Mouse (Mus musculus) neural tube, embryonic 11.5 days (tissue): Measurements from ENCODE around the gene 1700001C19Rik. TPM values are rescaled to one million over a fixed set of nuclear protein-coding genes. Genes with fewer than 3 reads are reported as not detected.

ENCODE experiments used
- ATAC-seq: fragments of 200-750 bp; cut with Nextera tagmentation; 2 replicates; pipeline ENCODE4 v1.8.0; 2017; ENCODE audit warnings: moderate number of reproducible peaks, mild to moderate bottlenecking, moderate TSS enrichment, moderate library complexity; ENCODE audit not compliant: insufficient read depth, low FRiP score, low TSS enrichment
- DNase-seq: peaks from one replicate; pipeline ENCODE4 v3.0.0-alpha.2; 2015; ENCODE audit warnings: low spot score
- H3K27ac ChIP-seq: fragments of 300-500 bp; sonication (generic); 2 replicates; pipeline ENCODE4 v1.5.1; 2014; ENCODE audit warnings: low read depth, mild to moderate bottlenecking, low read length
- H3K27me3 ChIP-seq: fragments of 300-500 bp; sonication (generic); 2 replicates; pipeline ENCODE4 v1.6.1; 2014; ENCODE audit warnings: mild to moderate bottlenecking, low read length, mixed read lengths; ENCODE audit not compliant: control insufficient read depth, insufficient read depth
- H3K36me3 ChIP-seq: fragments of 300-500 bp; sonication (generic); 2 replicates; pipeline ENCODE4 v1.6.1; 2014; ENCODE audit warnings: mild to moderate bottlenecking, low read length, moderate library complexity, mixed read lengths; ENCODE audit not compliant: control insufficient read depth, insufficient read depth
- H3K4me1 ChIP-seq: fragments of 300-500 bp; sonication (generic); 2 replicates; pipeline ENCODE4 v1.6.1; 2014; ENCODE audit warnings: low read length, mixed read lengths; ENCODE audit not compliant: control insufficient read depth, insufficient read depth
- H3K4me2 ChIP-seq: fragments of 300-500 bp; sonication (generic); 2 replicates; pipeline ENCODE4 v1.6.1; 2014; ENCODE audit warnings: low read depth, mild to moderate bottlenecking, moderate library complexity
- H3K4me3 ChIP-seq: fragments of 300-500 bp; sonication (generic); 2 replicates; pipeline ENCODE4 v1.5.1; 2014; ENCODE audit warnings: low read depth, low read length
- H3K9ac ChIP-seq: fragments of 300-500 bp; sonication (generic); 2 replicates; pipeline ENCODE4 v1.6.1; 2014; ENCODE audit warnings: mild to moderate bottlenecking, low read length
- H3K9me3 ChIP-seq: fragments of 300-500 bp; sonication (generic); 2 replicates; pipeline ENCODE4 v1.6.1; 2016; ENCODE audit warnings: low read length; ENCODE audit not compliant: control insufficient read depth
- WGBS: fragments of 180-500 bp; shearing (Covaris S2); extraction: QIAGEN DNeasy Blood & Tissue Kit; methylation state at CpG from one replicate; pipeline ENCODE4 v1.1.7; 2014; 5-methylcytosine and 5-hydroxymethylcytosine counted together
- polyA plus RNA-seq: library from polyadenylated mRNA; unstranded; fragments of >200 nt; fragmentation: Nextera tagmentation; extraction: Ambion mirVana; gene quantifications from 2 replicates; pipeline ENCODE4 v1.2.1, GENCODE M21; 2014

The 1700001C19Rik gene
- polyA plus RNA-seq, 1 experiment from 2014 or later = 0.37 TPM

DNA sequence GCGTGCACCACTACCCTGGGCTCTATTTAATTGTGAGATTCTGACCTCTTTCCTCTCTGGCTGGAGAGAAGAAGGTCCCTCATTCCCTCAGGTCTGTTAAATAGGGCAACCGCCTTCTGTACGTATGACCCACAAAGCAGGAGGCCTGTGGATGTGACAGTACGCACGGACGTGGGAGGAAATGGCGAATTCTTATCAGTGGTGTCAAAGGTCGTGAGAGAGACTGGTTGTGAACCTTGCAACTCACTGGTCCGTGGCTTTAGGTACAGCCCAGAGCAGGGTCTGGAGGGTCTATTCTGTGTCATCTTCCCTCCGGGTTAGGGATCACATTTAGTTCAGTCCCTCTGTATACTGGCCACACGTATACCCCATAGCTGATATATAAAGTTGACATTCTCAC is 8.3 kb upstream of the 1700001C19Rik start:
- Histone ChIP-seq H3K4me2 (no peak overlapping the region), H3K9me3 (no peaks in the 10 kb centered on the region), H3K4me1 (no peaks in the 10 kb centered on the region), H3K27me3 (no peaks in the 10 kb centered on the region), H3K9ac (no peak overlapping the region), H3K4me3 (no peak overlapping the region), H3K36me3 (no peaks in the 10 kb centered on the region), H3K27ac (no peak overlapping the region)
- WGBS = 87% methylated on average over 11 of the region's 11 CpGs
- DNase-seq (no peak), ATAC-seq (no peak)

DNA sequence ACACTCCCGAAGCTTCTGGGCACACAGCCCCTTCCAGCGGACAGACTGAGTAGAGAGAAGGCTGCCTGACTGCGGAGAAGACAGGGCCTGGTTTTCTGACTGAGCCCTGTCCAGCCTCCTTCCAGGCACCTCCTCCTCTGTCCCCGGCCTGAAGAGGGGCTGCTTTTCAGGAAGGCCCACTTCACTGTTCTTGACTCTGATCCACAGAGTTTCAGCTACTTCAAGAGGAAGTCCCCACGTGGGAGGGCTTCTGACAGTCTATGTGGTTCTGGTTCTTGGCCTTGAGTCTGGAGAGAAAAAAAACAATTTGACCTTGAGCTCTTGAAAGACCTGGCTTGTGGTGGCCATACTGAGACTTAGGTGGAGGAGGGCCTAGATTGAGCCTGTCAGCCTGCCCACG is 6.9 kb upstream of the 1700001C19Rik start:
- Histone ChIP-seq H3K36me3 (no peaks in the 10 kb centered on the region), H3K9me3 (no peaks in the 10 kb centered on the region), H3K4me2 (no peak overlapping the region), H3K9ac (no peak overlapping the region), H3K4me3 (no peak overlapping the region), H3K4me1 (no peaks in the 10 kb centered on the region), H3K27ac (no peak overlapping the region), H3K27me3 (peaks cover 2% of the 10 kb centered on the region; the same call in 1 of the 2 replicates)
- DNase-seq (no peak), ATAC-seq (no peak)
- WGBS = 82% methylated on average over 6 of the region's 6 CpGs

DNA sequence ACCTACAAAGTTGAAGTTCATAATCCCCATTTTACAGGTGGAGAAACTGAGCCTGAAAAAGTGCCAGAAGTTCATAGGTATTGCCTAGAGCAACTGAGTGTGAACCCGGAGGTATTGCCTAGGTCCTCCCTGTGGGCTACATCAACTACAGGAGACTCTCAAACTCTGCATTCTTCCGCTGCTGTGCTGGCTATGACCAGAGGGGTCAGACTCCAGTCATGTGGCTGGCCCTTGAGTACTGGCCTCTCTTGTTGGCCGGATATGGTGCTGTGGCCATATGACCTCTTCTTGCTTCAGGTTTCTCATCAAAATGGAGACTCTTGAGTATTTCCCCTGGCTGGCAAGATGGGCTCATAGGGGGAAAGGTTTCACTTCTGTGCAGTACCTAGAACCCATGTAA is 5.1 kb upstream of the 1700001C19Rik start:
- Histone ChIP-seq H3K4me2 (no peak overlapping the region), H3K4me3 (no peak overlapping the region), H3K9me3 (no peaks in the 10 kb centered on the region), H3K27me3 (peaks cover 19% of the 10 kb centered on the region), H3K9ac (no peak overlapping the region), H3K27ac (no peak overlapping the region), H3K36me3 (no peaks in the 10 kb centered on the region), H3K4me1 (no peaks in the 10 kb centered on the region)
- DNase-seq (no peak), ATAC-seq (no peak)
- WGBS = 83% methylated on average over 3 of the region's 3 CpGs

DNA sequence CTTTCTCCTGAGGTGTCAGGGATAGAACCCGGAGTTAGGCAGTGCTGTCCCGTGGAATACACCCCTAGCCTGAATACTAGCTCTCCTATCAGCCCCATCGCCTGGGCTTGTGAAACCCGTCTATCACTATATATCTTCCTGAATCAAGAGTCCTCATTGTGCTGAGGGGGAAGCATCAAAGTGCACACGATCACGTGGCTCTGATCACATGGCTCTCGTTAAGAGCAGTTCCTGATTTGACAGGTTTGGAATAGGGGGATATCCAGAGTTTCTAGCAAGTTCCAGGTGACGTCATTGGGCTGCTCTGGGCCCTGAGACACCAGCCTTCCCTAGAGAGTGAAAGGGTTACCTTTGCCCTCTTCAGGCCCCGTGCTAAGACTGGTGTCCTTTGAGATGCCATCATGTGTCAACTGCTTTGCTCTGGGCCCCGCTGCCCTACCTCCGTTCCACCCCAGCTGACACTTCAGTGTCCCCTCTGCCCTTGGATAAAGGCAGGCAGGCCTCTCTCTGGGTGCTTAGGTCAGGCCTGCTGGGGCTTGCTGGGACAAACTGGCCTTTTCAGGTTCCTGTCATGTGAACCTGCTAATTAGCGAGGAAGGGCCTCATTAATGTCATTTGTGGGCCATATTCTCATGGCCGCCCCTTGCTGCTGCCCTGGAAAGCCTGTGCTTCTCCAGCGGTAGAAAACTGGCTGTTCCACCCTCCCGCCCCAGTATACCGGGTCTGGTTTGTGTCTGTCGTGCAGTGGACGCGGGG is 4.3 kb upstream of the 1700001C19Rik start:
- DNase-seq (no peak), ATAC-seq (no peak)
- H3K36me3 ChIP-seq = no peaks in the 10 kb centered on the region
- H3K4me2 ChIP-seq = no peak overlapping the region
- WGBS = 77% methylated on average over 19 of the region's 19 CpGs
- peaks cover 2% of the 10 kb centered on the region; the same call in 1 of the 2 replicates for H3K4me1 ChIP-seq
- no peaks in the 10 kb centered on the region for H3K9me3 ChIP-seq
- H3K27ac ChIP-seq = no peak overlapping the region
- H3K27me3 ChIP-seq = peaks cover 27% of the 10 kb centered on the region
- no peak overlapping the region for H3K9ac ChIP-seq
- H3K4me3 ChIP-seq = no peak overlapping the region

GRCm38 (mm10) chr17:47440359-47440890 is 3.2 kb upstream of the 1700001C19Rik start:
- H3K36me3 ChIP-seq = no peaks in the 10 kb centered on the region
- no peak overlapping the region for H3K4me3 ChIP-seq
- H3K4me2 ChIP-seq = no peak overlapping the region
- DNase-seq = peak; percentile 21
- peaks cover 4% of the 10 kb centered on the region; the same call in 1 of the 2 replicates for H3K4me1 ChIP-seq
- H3K27me3 ChIP-seq = peaks cover 35% of the 10 kb centered on the region
- WGBS = 7% methylated on average over 9 of the region's 9 CpGs
- no peak overlapping the region for H3K9ac ChIP-seq
- no peak overlapping the region for H3K27ac ChIP-seq
- ATAC-seq = no peak
- no peaks in the 10 kb centered on the region for H3K9me3 ChIP-seq

- Histone ChIP-seq H3K4me1 (peaks cover 4% of the 10 kb centered on the region; the same call in 1 of the 2 replicates), H3K27ac (no peak overlapping the region), H3K4me3 (no peak overlapping the region), H3K4me2 (no peak overlapping the region), H3K9me3 (no peaks in the 10 kb centered on the region), H3K27me3 (peaks cover 37% of the 10 kb centered on the region), H3K9ac (no peak overlapping the region), H3K36me3 (no peaks in the 10 kb centered on the region)
- DNase-seq (no peak), ATAC-seq (no peak)
- 38% methylated on average over 9 of the region's 9 CpGs for WGBS
Measured at GRCm38 (mm10) chr17:47439396-47440028, 2.3 kb upstream of the 1700001C19Rik start.

DNA sequence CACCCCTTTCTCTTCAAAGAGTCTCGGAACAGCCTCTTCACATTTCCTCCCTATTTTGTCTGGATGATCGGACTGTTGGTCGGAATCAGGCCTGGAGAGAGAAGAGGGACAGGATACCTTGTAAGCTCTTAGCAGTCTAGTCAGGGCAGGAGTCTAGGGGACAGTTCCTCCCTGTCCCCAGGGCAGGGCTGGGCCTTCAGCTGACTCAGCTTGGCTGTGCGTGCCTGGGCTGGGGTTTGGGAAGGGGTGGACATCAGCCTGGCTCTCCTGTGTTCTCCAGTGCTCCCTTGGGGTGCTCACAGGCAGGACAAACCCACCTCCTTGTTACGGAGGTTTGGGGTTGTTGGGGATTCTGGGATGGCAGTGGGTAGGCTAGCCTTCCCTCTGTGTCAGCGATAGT is 1.4 kb upstream of the 1700001C19Rik start:
- no peak overlapping the region for H3K27ac ChIP-seq
- 79% methylated on average over 6 of the region's 6 CpGs for WGBS
- no peak for ATAC-seq
- H3K4me3 ChIP-seq = no peak overlapping the region
- no peak overlapping the region for H3K9ac ChIP-seq
- peaks cover 4% of the 10 kb centered on the region; the same call in 1 of the 2 replicates for H3K4me1 ChIP-seq
- no peaks in the 10 kb centered on the region for H3K9me3 ChIP-seq
- no peak overlapping the region for H3K4me2 ChIP-seq
- H3K36me3 ChIP-seq = no peaks in the 10 kb centered on the region
- peaks cover 37% of the 10 kb centered on the region for H3K27me3 ChIP-seq
- no peak for DNase-seq

- no peak within 1 kb of the TSS for H3K27ac ChIP-seq
- H3K9me3 ChIP-seq = no peaks in the 10 kb centered on the region
- no peak for DNase-seq
- H3K4me3 ChIP-seq = peak within 1 kb of the TSS; percentile 27
- ATAC-seq = no peak
- WGBS = under 1% methylated on average over 45 of the region's 45 CpGs
- H3K27me3 ChIP-seq = peaks cover 37% of the 10 kb centered on the region
- H3K36me3 ChIP-seq = no peaks in the 10 kb centered on the region
- peaks cover 4% of the 10 kb centered on the region; the same call in 1 of the 2 replicates for H3K4me1 ChIP-seq
- peak within 1 kb of the TSS; percentile 26; the same call in 1 of the 2 replicates for H3K9ac ChIP-seq
- H3K4me2 ChIP-seq = peak within 1 kb of the TSS; percentile 59
Measured at GRCm38 (mm10) chr17:47436156-47436906, 845 bp downstream of the 1700001C19Rik start, which contains the start of gene AI661453. AI661453 (plus strand) TSS chr17:47436615.
